Mouse (Mus musculus): ENCODE data around the gene Sspo. TPM values are rescaled to one million over a fixed set of nuclear protein-coding genes. Genes with fewer than 3 reads are reported as not detected.

Gene Sspo
- polyA plus RNA-seq, 1 experiment = 0.21 TPM

GRCm38 (mm10) chr6:48534913-48535312 is 86.9 kb downstream of the Sspo start:
- H3K4me1 ChIP-seq (ENCODE audit: control insufficient read depth, insufficient read depth, low read length) = no peaks in the 10 kb centered on the region
- H3K4me3 ChIP-seq (ENCODE audit: insufficient read depth, low read length) = no peak overlapping the region
- no peak for TF ChIP-seq POLR2A (IDR thresholded peaks at IDR 0.05; ENCODE audit: low read depth, low read length)
- TF ChIP-seq CTCF (IDR thresholded peaks at IDR 0.05; ENCODE audit: borderline replicate concordance, insufficient read depth, low read length) = no peak
- H3K27ac ChIP-seq (ENCODE audit: insufficient read depth, low read length) = no peak overlapping the region

GRCm38 (mm10) chr6:48536091-48536490 is 88.1 kb downstream of the Sspo start:
- Histone ChIP-seq H3K27ac (ENCODE audit: insufficient read depth, low read length) (no peak overlapping the region), H3K4me1 (ENCODE audit: control insufficient read depth, insufficient read depth, low read length) (peaks cover 4% of the 10 kb centered on the region), H3K4me3 (ENCODE audit: insufficient read depth, low read length) (no peak overlapping the region)
- TF ChIP-seq CTCF (IDR thresholded peaks at IDR 0.05; ENCODE audit: borderline replicate concordance, insufficient read depth, low read length) (no peak), POLR2A (IDR thresholded peaks at IDR 0.05; ENCODE audit: low read depth, low read length) (no peak)

- H3K4me3 ChIP-seq (ENCODE audit: insufficient read depth, low read length) = peak within 1 kb of the TSS; percentile 37
- peak; percentile 24; the same call in 1 of the 2 replicates for TF ChIP-seq POLR2A (IDR thresholded peaks at IDR 0.05; ENCODE audit: low read depth, low read length)
- TF ChIP-seq CTCF (IDR thresholded peaks at IDR 0.05; ENCODE audit: borderline replicate concordance, insufficient read depth, low read length) = no peak
- H3K4me1 ChIP-seq (ENCODE audit: control insufficient read depth, insufficient read depth, low read length) = peaks cover 15% of the 10 kb centered on the region
- no peak within 1 kb of the TSS for H3K27ac ChIP-seq (ENCODE audit: insufficient read depth, low read length)
These were observed 89.3 kb downstream of the Sspo start, which contains the start of gene Atp6v0e2 for GRCm38 (mm10) chr6:48537105-48537954. Gene Atp6v0e2, plus strand, starts transcription at chr6:48537615.

- H3K4me1 ChIP-seq (ENCODE audit: control insufficient read depth, insufficient read depth, low read length) = peaks cover 20% of the 10 kb centered on the region
- TF ChIP-seq CTCF (IDR thresholded peaks at IDR 0.05; ENCODE audit: borderline replicate concordance, insufficient read depth, low read length) (peak; percentile 51; the same call in 1 of the 2 replicates), POLR2A (IDR thresholded peaks at IDR 0.05; ENCODE audit: low read depth, low read length) (no peak)
These were observed 91.1 kb downstream of the Sspo start for GRCm38 (mm10) chr6:48538841-48539737.

GRCm38 (mm10) chr6:48539860-48540259 is 91.8 kb downstream of the Sspo start:
- no peak for TF ChIP-seq CTCF (IDR thresholded peaks at IDR 0.05; ENCODE audit: borderline replicate concordance, insufficient read depth, low read length)
- no peak for TF ChIP-seq POLR2A (IDR thresholded peaks at IDR 0.05; ENCODE audit: low read depth, low read length)
- Histone ChIP-seq H3K4me1 (ENCODE audit: control insufficient read depth, insufficient read depth, low read length) (peaks cover 20% of the 10 kb centered on the region), H3K4me3 (ENCODE audit: insufficient read depth, low read length) (no peak overlapping the region), H3K27ac (ENCODE audit: insufficient read depth, low read length) (no peak overlapping the region)

More at GRCm38 (mm10) chr6:48538841-48539737, 91.1 kb downstream of the Sspo start:
- Histone ChIP-seq H3K27ac (ENCODE audit: insufficient read depth, low read length) (no peak overlapping the region), H3K4me3 (ENCODE audit: insufficient read depth, low read length) (no peak overlapping the region)

- Histone ChIP-seq H3K4me3 (ENCODE audit: insufficient read depth, low read length) (no peak overlapping the region), H3K4me1 (ENCODE audit: control insufficient read depth, insufficient read depth, low read length) (peaks cover 20% of the 10 kb centered on the region), H3K27ac (ENCODE audit: insufficient read depth, low read length) (peak overlapping the region; percentile 83)
- TF ChIP-seq CTCF (IDR thresholded peaks at IDR 0.05; ENCODE audit: borderline replicate concordance, insufficient read depth, low read length) = no peak
These were observed 92.7 kb downstream of the Sspo start for GRCm38 (mm10) chr6:48540721-48541120.

GRCm38 (mm10) chr6:48541560-48542450 is 93.8 kb downstream of the Sspo start:
- H3K4me1 ChIP-seq (ENCODE audit: control insufficient read depth, insufficient read depth, low read length) = peaks cover 23% of the 10 kb centered on the region
- TF ChIP-seq CTCF (IDR thresholded peaks at IDR 0.05; ENCODE audit: borderline replicate concordance, insufficient read depth, low read length) (no peak), POLR2A (IDR thresholded peaks at IDR 0.05; ENCODE audit: low read depth, low read length) (no peak)
- H3K4me3 ChIP-seq (ENCODE audit: insufficient read depth, low read length) = no peak overlapping the region
- peak overlapping the region; percentile 83 for H3K27ac ChIP-seq (ENCODE audit: insufficient read depth, low read length)

- H3K4me1 ChIP-seq (ENCODE audit: control insufficient read depth, insufficient read depth, low read length) = peaks cover 27% of the 10 kb centered on the region
- H3K4me3 ChIP-seq (ENCODE audit: insufficient read depth, low read length) = no peak overlapping the region
- no peak overlapping the region for H3K27ac ChIP-seq (ENCODE audit: insufficient read depth, low read length)
- TF ChIP-seq POLR2A (IDR thresholded peaks at IDR 0.05; ENCODE audit: low read depth, low read length) (no peak), CTCF (IDR thresholded peaks at IDR 0.05; ENCODE audit: borderline replicate concordance, insufficient read depth, low read length) (no peak)
These were observed 94.6 kb downstream of the Sspo start for GRCm38 (mm10) chr6:48542631-48543030.

- Histone ChIP-seq H3K4me3 (ENCODE audit: insufficient read depth, low read length) (no peak overlapping the region), H3K27ac (ENCODE audit: insufficient read depth, low read length) (no peak overlapping the region), H3K4me1 (ENCODE audit: control insufficient read depth, insufficient read depth, low read length) (peaks cover 27% of the 10 kb centered on the region)
- no peak for TF ChIP-seq POLR2A (IDR thresholded peaks at IDR 0.05; ENCODE audit: low read depth, low read length)
These were observed 97.2 kb downstream of the Sspo start for GRCm38 (mm10) chr6:48545251-48545650.

All from embryonic fibroblast, embryonic 13.5 days (primary cell).